ENCODE assay signal across 15 mouse cellular contexts in the genomic region with DNA sequence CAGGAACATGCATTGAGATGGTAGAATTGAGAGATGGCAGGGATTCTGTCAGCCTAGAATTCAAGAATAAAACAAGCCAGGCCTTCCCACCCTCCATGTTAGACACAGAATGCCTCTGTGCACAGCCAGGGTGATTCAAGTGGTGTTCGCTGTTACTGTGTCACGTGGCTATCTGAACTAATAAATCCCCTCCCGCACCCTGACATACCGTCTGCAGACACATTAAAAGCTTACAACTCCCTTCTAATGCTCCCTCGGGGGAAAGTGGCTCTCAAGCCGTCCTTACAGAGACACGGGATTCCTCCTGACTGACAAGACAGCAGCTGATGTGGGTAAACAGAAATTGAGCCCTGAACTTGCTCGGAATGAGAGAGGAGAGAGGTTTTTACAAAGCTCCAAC.
A peak's percentile ranks its signal among the peaks of the same experiment; 100 is the strongest.
DNase-seq lines count a peak whose midpoint lies in the region; ATAC-seq and TF ChIP-seq lines count a peak whose summit lies in the region.
"Had no signal": no experiment of that assay in that cellular context is flagged by ENCODE, and none has a peak within 500 bp of the region (broad histone marks: within the 10 kb centered on the region; RNA-seq: fewer than 3 reads in every experiment).

No protein-coding gene starts in this region.

- peak; percentile 55 for DNase-seq in midbrain, embryonic 14.5 days
- DNase-seq in midbrain, embryonic 11.5 days (ENCODE audit: low spot score, missing footprints): no peak
- DNase-seq in limb, embryonic 14.5 days (ENCODE audit: low spot score): no peak
- no peak for DNase-seq in layer of hippocampus, postnatal 10 days (ENCODE audit: low spot score in 2 of 2)
- DNase-seq in adrenal gland, adult 2 months: no peak
- no peak for DNase-seq in cerebellum, adult 9-11 months
- DNase-seq: cerebellum, postnatal 10 days; layer of hippocampus, adult 9-11 months; retina, postnatal 1 day; spleen, adult 18-20 months; thymus, adult 18-20 months had no signal

- no peaks in the 10 kb centered on the region for H3K27me3 ChIP-seq in heart, embryonic 13.5 days (replicated peaks)
- no peaks in the 10 kb centered on the region for H3K27me3 ChIP-seq in heart, embryonic 11.5 days (ENCODE audit: control insufficient read depth, insufficient read depth, low read length)
- H3K27me3 ChIP-seq in midbrain, embryonic 14.5 days (ENCODE audit: control insufficient read depth, insufficient read depth, low read length): peaks cover 5% of the 10 kb centered on the region; the same call in 1 of the 2 replicates
- no peaks in the 10 kb centered on the region for H3K27me3 ChIP-seq in midbrain, embryonic 11.5 days (ENCODE audit: control insufficient read depth, insufficient read depth, low read length)
- no peaks in the 10 kb centered on the region for H3K27me3 ChIP-seq in limb, embryonic 14.5 days (ENCODE audit: control insufficient read depth, insufficient read depth, low read length)

- WGBS in heart, embryonic 13.5 days: 34% methylated on average over 8 of the region's 8 CpGs
- WGBS in heart, embryonic 11.5 days (ENCODE audit: insufficient replicate concordance): 31% methylated on average over 8 of the region's 8 CpGs
- WGBS in midbrain, embryonic 14.5 days: 36% methylated on average over 8 of the region's 8 CpGs
- WGBS in midbrain, embryonic 11.5 days: 66% methylated on average over 8 of the region's 8 CpGs
- WGBS in limb, embryonic 14.5 days: 15% methylated on average over 8 of the region's 8 CpGs

- H3K4me2 ChIP-seq in heart, embryonic 13.5 days: no peak overlapping the region
- H3K4me2 ChIP-seq in heart, embryonic 11.5 days: no peak overlapping the region
- no peak overlapping the region for H3K4me2 ChIP-seq in midbrain, embryonic 14.5 days (ENCODE audit: low read length)
- H3K4me2 ChIP-seq in midbrain, embryonic 11.5 days: no peak overlapping the region
- H3K4me2 ChIP-seq in limb, embryonic 14.5 days (replicated peaks; ENCODE audit: low read depth, low read length, severe bottlenecking): no peak overlapping the region

- peak overlapping the region; percentile 49 for H3K27ac ChIP-seq in heart, embryonic 13.5 days (replicated peaks)
- no peak overlapping the region for H3K27ac ChIP-seq in heart, embryonic 11.5 days (ENCODE audit: low read depth, low read length)
- H3K27ac ChIP-seq in midbrain, embryonic 14.5 days (replicated peaks; ENCODE audit: low read depth, low read length): 0 out of 2 replicates have a peak overlapping the region, but pooled peaks have one; percentile 37
- H3K27ac ChIP-seq in midbrain, embryonic 11.5 days (ENCODE audit: low read depth, low read length): no peak overlapping the region
- H3K27ac ChIP-seq in limb, embryonic 14.5 days (replicated peaks; ENCODE audit: low read depth, low read length): peak overlapping the region; percentile 48; the same call in 1 of the 2 replicates
- H3K27ac ChIP-seq: kidney, postnatal 0 days had no signal

- H3K9ac ChIP-seq in heart, embryonic 13.5 days: peak overlapping the region; percentile 8; the same call in 1 of the 2 replicates
- no peak overlapping the region for H3K9ac ChIP-seq in heart, embryonic 11.5 days (ENCODE audit: low read depth, low read length)
- H3K9ac ChIP-seq in midbrain, embryonic 14.5 days (replicated peaks; ENCODE audit: low read length): no peak overlapping the region
- no peak overlapping the region for H3K9ac ChIP-seq in midbrain, embryonic 11.5 days (ENCODE audit: low read length)
- H3K9ac ChIP-seq in limb, embryonic 14.5 days (ENCODE audit: low read depth, low read length, severe bottlenecking): no peak overlapping the region

- no peak for ATAC-seq in heart, embryonic 13.5 days (ENCODE audit: extremely low read depth, insufficient number of reproducible peaks, low FRiP score, low TSS enrichment)
- ATAC-seq in heart, embryonic 11.5 days (replicated peaks; ENCODE audit: insufficient number of reproducible peaks, low FRiP score, low TSS enrichment): no peak
- no peak for ATAC-seq in midbrain, embryonic 14.5 days (ENCODE audit: low FRiP score, low TSS enrichment)
- no peak for ATAC-seq in midbrain, embryonic 11.5 days (ENCODE audit: low FRiP score)
- ATAC-seq in limb, embryonic 14.5 days (ENCODE audit: low FRiP score, low read depth): no peak
- ATAC-seq: activated CD4-positive, CD25-positive, alpha-beta regulatory T cell, adult 4 months had no signal

- TF ChIP-seq POLR2A in limb, embryonic 14.5 days (IDR thresholded peaks at IDR 0.05; ENCODE audit: borderline replicate concordance, extremely low read depth, insufficient read depth, insufficient read length): no peak

- peaks cover 52% of the 10 kb centered on the region for H3K4me1 ChIP-seq in heart, embryonic 13.5 days
- peaks cover 24% of the 10 kb centered on the region for H3K4me1 ChIP-seq in heart, embryonic 11.5 days (ENCODE audit: control insufficient read depth, insufficient read depth, low read length)
- peaks cover 21% of the 10 kb centered on the region for H3K4me1 ChIP-seq in midbrain, embryonic 14.5 days (ENCODE audit: control insufficient read depth, insufficient read depth, low read length)
- peaks cover 4% of the 10 kb centered on the region for H3K4me1 ChIP-seq in midbrain, embryonic 11.5 days (ENCODE audit: control insufficient read depth, insufficient read depth, low read length)
- peaks cover 24% of the 10 kb centered on the region for H3K4me1 ChIP-seq in limb, embryonic 14.5 days (ENCODE audit: control insufficient read depth, insufficient read depth, low read length)

- H3K4me3 ChIP-seq in heart, embryonic 13.5 days: no peak overlapping the region
- no peak overlapping the region for H3K4me3 ChIP-seq in heart, embryonic 11.5 days (ENCODE audit: low read depth, low read length)
- no peak overlapping the region for H3K4me3 ChIP-seq in midbrain, embryonic 14.5 days (replicated peaks; ENCODE audit: low read depth, low read length)
- no peak overlapping the region for H3K4me3 ChIP-seq in midbrain, embryonic 11.5 days (ENCODE audit: low read depth, low read length)
- H3K4me3 ChIP-seq in limb, embryonic 14.5 days (replicated peaks; ENCODE audit: low read length): no peak overlapping the region

- no peaks in the 10 kb centered on the region for H3K9me3 ChIP-seq in heart, embryonic 13.5 days
- no peaks in the 10 kb centered on the region for H3K9me3 ChIP-seq in heart, embryonic 11.5 days (replicated peaks; ENCODE audit: control insufficient read depth, low read length)
- H3K9me3 ChIP-seq in midbrain, embryonic 14.5 days (ENCODE audit: control insufficient read depth, low read length): no peaks in the 10 kb centered on the region
- no peaks in the 10 kb centered on the region for H3K9me3 ChIP-seq in midbrain, embryonic 11.5 days (ENCODE audit: control insufficient read depth, low read length)
- no peaks in the 10 kb centered on the region for H3K9me3 ChIP-seq in limb, embryonic 14.5 days (ENCODE audit: control insufficient read depth, low read length)

- no peaks in the 10 kb centered on the region for H3K36me3 ChIP-seq in heart, embryonic 13.5 days
- H3K36me3 ChIP-seq in heart, embryonic 11.5 days (ENCODE audit: control insufficient read depth, insufficient read depth, low read length): no peaks in the 10 kb centered on the region
- no peaks in the 10 kb centered on the region for H3K36me3 ChIP-seq in midbrain, embryonic 14.5 days (ENCODE audit: control insufficient read depth, insufficient read depth, low read length)
- H3K36me3 ChIP-seq in midbrain, embryonic 11.5 days (ENCODE audit: control insufficient read depth, insufficient read depth, low read length): no peaks in the 10 kb centered on the region
- no peaks in the 10 kb centered on the region for H3K36me3 ChIP-seq in limb, embryonic 14.5 days (ENCODE audit: control insufficient read depth, insufficient read depth, low read length)

Comparison
In these comparisons a context has a peak if more than half of its experiments do, and no peak if none do; other contexts are left out.
1. H3K27ac ChIP-seq: peak in heart, embryonic 13.5 days (single experiment), midbrain, embryonic 14.5 days (single experiment) and limb, embryonic 14.5 days (single experiment); none in heart, embryonic 11.5 days (single experiment) and midbrain, embryonic 11.5 days (single experiment).